7 mouse cellular contexts compared by ENCODE assay signal in genomic region chr8:104442299-104443124, GRCm38 (mm10). TPM values are rescaled to one million over a fixed set of nuclear protein-coding genes. Genes with fewer than 3 reads are reported as not detected.
DNase-seq lines count a peak whose midpoint lies in the region; ATAC-seq and TF ChIP-seq lines count a peak whose summit lies in the region.

Dync1li2 (minus strand) TSS chr8:104443047.

- TF ChIP-seq POLR2A in small intestine, adult 2 months (IDR thresholded peaks at IDR 0.05; ENCODE audit: low read depth, low read length), result peak; percentile 63

- peak within 1 kb of the TSS; percentile 92 for H3K4me3 ChIP-seq in intestine, embryonic 16.5 days (ENCODE audit: low read length)
- peak within 1 kb of the TSS; percentile 95 for H3K4me3 ChIP-seq in midbrain, embryonic 12.5 days
- H3K4me3 ChIP-seq in small intestine, adult 2 months (ENCODE audit: low read depth, low read length), result peak within 1 kb of the TSS; percentile 86

- H3K9ac ChIP-seq in intestine, embryonic 16.5 days (ENCODE audit: low read depth, low read length), result peak within 1 kb of the TSS; percentile 95
- H3K9ac ChIP-seq in midbrain, embryonic 12.5 days (replicated peaks), result peak within 1 kb of the TSS; percentile 96

- H3K4me1 ChIP-seq in intestine, embryonic 16.5 days (ENCODE audit: control insufficient read depth, insufficient read depth, low read length), result peaks cover 18% of the 10 kb centered on the region
- peaks cover 15% of the 10 kb centered on the region for H3K4me1 ChIP-seq in midbrain, embryonic 12.5 days
- H3K4me1 ChIP-seq in small intestine, adult 2 months (ENCODE audit: control insufficient read depth, insufficient read depth, insufficient read length, low read length), result peaks cover 12% of the 10 kb centered on the region; the same call in 1 of the 2 replicates

- TF ChIP-seq CTCF in small intestine, adult 2 months (IDR thresholded peaks at IDR 0.05; ENCODE audit: extremely low read depth, insufficient read length, insufficient replicate concordance, low read depth, low read length), result peak; percentile 89

- no peaks in the 10 kb centered on the region for H3K9me3 ChIP-seq in intestine, embryonic 16.5 days (ENCODE audit: control insufficient read depth, low read length)
- no peaks in the 10 kb centered on the region for H3K9me3 ChIP-seq in midbrain, embryonic 12.5 days

- peak; percentile 93 for ATAC-seq in intestine, embryonic 16.5 days
- ATAC-seq in midbrain, embryonic 12.5 days (ENCODE audit: low FRiP score, low read depth), result peak; percentile 87

- WGBS in intestine, embryonic 16.5 days, result under 1% methylated on average over 75 of the region's 75 CpGs
- WGBS in midbrain, embryonic 12.5 days, result under 1% methylated on average over 75 of the region's 75 CpGs
- under 1% methylated on average over 74 of the region's 75 CpGs for WGBS in small intestine, adult 2 months

- peaks cover 10% of the 10 kb centered on the region for H3K36me3 ChIP-seq in intestine, embryonic 16.5 days (ENCODE audit: control insufficient read depth, insufficient read depth, low read length)
- peaks cover 28% of the 10 kb centered on the region for H3K36me3 ChIP-seq in midbrain, embryonic 12.5 days
- H3K36me3 ChIP-seq in small intestine, adult 2 months (ENCODE audit: control insufficient read depth, insufficient read depth, low read length), result peaks cover 12% of the 10 kb centered on the region

- H3K4me2 ChIP-seq in intestine, embryonic 16.5 days (ENCODE audit: low read depth, low read length), result peak within 1 kb of the TSS; percentile 54
- peak within 1 kb of the TSS; percentile 89 for H3K4me2 ChIP-seq in midbrain, embryonic 12.5 days (replicated peaks)

- intact Hi-C loops in left cerebral cortex, postnatal 4 days (cut with DNase I), result loop anchor here (5.0 kb wide), 1 partner anchor 100 kb away; no protein-coding TSS in a partner anchor

- DNase-seq in adrenal gland, adult 2 months, result peak; percentile 94
- peak; percentile 90 for DNase-seq in embryo, embryonic 11.5 days (ENCODE audit: low read depth, low spot score)
- DNase-seq in gastrocnemius, postnatal 4 days (ENCODE audit: low spot score in 2 of 2), result peak; percentile 82 to 93
- peak; percentile 94 for DNase-seq in left cerebral cortex, postnatal 4 days

- no peaks in the 10 kb centered on the region for H3K27me3 ChIP-seq in intestine, embryonic 16.5 days (replicated peaks; ENCODE audit: control insufficient read depth, insufficient read depth, low read length)
- no peaks in the 10 kb centered on the region for H3K27me3 ChIP-seq in midbrain, embryonic 12.5 days
- no peaks in the 10 kb centered on the region for H3K27me3 ChIP-seq in small intestine, adult 2 months (ENCODE audit: control insufficient read depth, insufficient read depth, low read length)

- peak within 1 kb of the TSS; percentile 85 for H3K27ac ChIP-seq in intestine, embryonic 16.5 days (ENCODE audit: low read length)
- H3K27ac ChIP-seq in midbrain, embryonic 12.5 days (replicated peaks), result peak within 1 kb of the TSS; percentile 92
- peak within 1 kb of the TSS; percentile 77 for H3K27ac ChIP-seq in small intestine, adult 2 months (ENCODE audit: insufficient read depth, low read depth, low read length)

RNA-seq across cellular contexts. Expression of gene Dync1li2, which starts in this region (rescaled TPM):
- total RNA-seq in adrenal gland, adult 2 months (2021), result 100 to 1,000 TPM in 1 of 2 experiments, 10 to 100 TPM in 1; 90.6 to 168 TPM
- polyA plus RNA-seq in adrenal gland, adult 2 months (2012; rRNA removed), result 9.5 and 10.5 TPM in 2 replicates
- 100 to 1,000 TPM; 102 to 116 TPM for total RNA-seq in gastrocnemius, postnatal 4 days (2021)
- 38.7 and 39.7 TPM in 2 replicates for polyA plus RNA-seq in intestine, embryonic 16.5 days (2015; fragmentation: Nextera tagmentation; extraction: Ambion mirVana)
- 100 to 1,000 TPM; 168 to 169 TPM for total RNA-seq in left cerebral cortex, postnatal 4 days (2021)
- polyA plus RNA-seq in midbrain, embryonic 12.5 days (2016; fragmentation: Nextera tagmentation; extraction: Ambion mirVana), result 132 TPM in 2 replicates
- 3.9 and 4.4 TPM in 2 replicates for polyA plus RNA-seq in small intestine, adult 2 months (2012; rRNA removed)

Comparison
In these comparisons a context has a peak if more than half of its experiments do, and no peak if none do; other contexts are left out.
1. Peak in every context shown above with its lines: DNase-seq, ATAC-seq, H3K4me3 ChIP-seq and H3K27ac ChIP-seq.